Mouse (Mus musculus) midbrain, postnatal 0 days (tissue): ENCODE results near the gene Psmd2. TPM values are rescaled to one million over a fixed set of nuclear protein-coding genes. Genes with fewer than 3 reads are reported as not detected.

ENCODE experiments used
- ATAC-seq: fragments of 200-750 bp; cut with Nextera tagmentation; 2 replicates; pipeline ENCODE4 v1.8.0; 2017; ENCODE audit warnings: moderate number of reproducible peaks, mild to moderate bottlenecking, moderate TSS enrichment, moderate library complexity; ENCODE audit not compliant: low FRiP score
- DNase-seq: peaks from one replicate; pipeline ENCODE4 v3.0.0-alpha.2; 2015; ENCODE audit warnings: low spot score
- H3K27ac ChIP-seq: fragments of 300-500 bp; sonication (generic); 2 replicates; pipeline ENCODE4 v1.5.1; 2014; ENCODE audit warnings: low read depth, mild to moderate bottlenecking, low read length, mixed read lengths
- H3K27me3 ChIP-seq: fragments of 300-500 bp; sonication (generic); 2 replicates; pipeline ENCODE4 v1.6.1; 2014; ENCODE audit warnings: low read length, control low read depth, mixed read lengths; ENCODE audit not compliant: insufficient read depth
- H3K36me3 ChIP-seq: fragments of 300-500 bp; sonication (generic); 2 replicates; pipeline ENCODE4 v1.6.1; 2014; ENCODE audit warnings: low read length, control low read depth, mixed read lengths; ENCODE audit not compliant: insufficient read depth
- H3K4me1 ChIP-seq: fragments of 300-500 bp; sonication (generic); 2 replicates; pipeline ENCODE4 v1.6.1; 2014; ENCODE audit warnings: mild to moderate bottlenecking, control low read depth, antibody characterized with exemption, low read length, mixed read lengths; ENCODE audit not compliant: insufficient read depth
- H3K4me2 ChIP-seq: fragments of 300-500 bp; sonication (generic); 2 replicates; pipeline ENCODE4 v1.6.1; 2014; ENCODE audit warnings: low read depth, mild to moderate bottlenecking, low read length, mixed read lengths; ENCODE audit not compliant: poor library complexity, severe bottlenecking
- H3K4me3 ChIP-seq: fragments of 300-500 bp; sonication (generic); 2 replicates; pipeline ENCODE4 v1.5.1; 2014; ENCODE audit warnings: low read depth, mild to moderate bottlenecking, low read length, moderate library complexity
- H3K9ac ChIP-seq: fragments of 300-500 bp; sonication (generic); replicated peaks from 2 replicates; pipeline ENCODE4 v1.6.1; 2014; ENCODE audit warnings: mild to moderate bottlenecking, low read length, moderate library complexity, mixed read lengths; ENCODE audit not compliant: poor library complexity, severe bottlenecking
- H3K9me3 ChIP-seq: fragments of 300-500 bp; sonication (generic); 2 replicates; pipeline ENCODE4 v1.6.1; 2016; ENCODE audit warnings: low read length, control low read depth
- CTCF ChIP-seq: IDR thresholded peaks from 2 replicates; pipeline ENCODE4 v1.5.1; 2016; ENCODE audit warnings: antibody characterized with exemption, mild to moderate bottlenecking
- WGBS: fragments of 180-500 bp; shearing (Covaris S2); extraction: QIAGEN DNeasy Blood & Tissue Kit; methylation state at CpG from one replicate; pipeline ENCODE4 v1.1.7; 2014; 5-methylcytosine and 5-hydroxymethylcytosine counted together
- polyA plus RNA-seq: library from polyadenylated mRNA; unstranded; fragments of >200 nt; fragmentation: Nextera tagmentation; extraction: Ambion mirVana; gene quantifications from 2 replicates; pipeline ENCODE4 v1.2.1, GENCODE M21; 2015
- total RNA-seq: library from RNA; depleted of rRNA; stranded (reverse); fragments of >200 nt; gene quantifications from 2 replicates; pipeline ENCODE4 v1.2.3, GENCODE M21; 2014

The Psmd2 gene
- total and polyA plus RNA-seq, 2 experiments from 2014 or later = 201 to 316 TPM

GRCm38 (mm10) chr16:20676702-20677101 is 25.2 kb downstream of the Psmd2 start:
- Histone ChIP-seq H3K27me3 (no peaks in the 10 kb centered on the region), H3K36me3 (peaks cover 59% of the 10 kb centered on the region), H3K4me1 (peaks cover 8% of the 10 kb centered on the region), H3K4me2 (no peak overlapping the region), H3K27ac (no peak overlapping the region), H3K9me3 (no peaks in the 10 kb centered on the region), H3K9ac (no peak overlapping the region), H3K4me3 (no peak overlapping the region)
- peak; percentile 49 for TF ChIP-seq CTCF
- 89% methylated on average over 4 of the region's 4 CpGs for WGBS
- DNase-seq = no peak
- ATAC-seq = no peak

- 91% methylated on average over 5 of the region's 5 CpGs for WGBS
- Histone ChIP-seq H3K4me2 (no peak overlapping the region), H3K4me3 (no peak overlapping the region), H3K9ac (no peak overlapping the region), H3K9me3 (no peaks in the 10 kb centered on the region), H3K36me3 (peaks cover 66% of the 10 kb centered on the region), H3K4me1 (peaks cover 8% of the 10 kb centered on the region), H3K27me3 (no peaks in the 10 kb centered on the region), H3K27ac (no peak overlapping the region)
- ATAC-seq (no peak), DNase-seq (no peak)
- TF ChIP-seq CTCF = no peak
Measured at GRCm38 (mm10) chr16:20677380-20677779, 25.9 kb downstream of the Psmd2 start.

GRCm38 (mm10) chr16:20677974-20678675 is 26.7 kb downstream of the Psmd2 start:
- Histone ChIP-seq H3K4me1 (peaks cover 8% of the 10 kb centered on the region), H3K4me2 (no peak overlapping the region), H3K36me3 (peaks cover 73% of the 10 kb centered on the region), H3K27ac (no peak overlapping the region), H3K27me3 (no peaks in the 10 kb centered on the region), H3K4me3 (no peak overlapping the region), H3K9ac (no peak overlapping the region), H3K9me3 (no peaks in the 10 kb centered on the region)
- ATAC-seq (no peak), DNase-seq (peak; percentile 58)
- TF ChIP-seq CTCF = no peak
- 78% methylated on average over 9 of the region's 10 CpGs for WGBS

- H3K27me3 ChIP-seq = no peaks in the 10 kb centered on the region
- peaks cover 49% of the 10 kb centered on the region for H3K36me3 ChIP-seq
Measured at GRCm38 (mm10) chr16:20690774-20691173, 39.3 kb downstream of the Psmd2 start.

GRCm38 (mm10) chr16:20691617-20692016 is 40.2 kb downstream of the Psmd2 start:
- Histone ChIP-seq H3K9ac (no peak overlapping the region), H3K9me3 (no peaks in the 10 kb centered on the region), H3K4me3 (no peak overlapping the region), H3K4me1 (peaks cover 12% of the 10 kb centered on the region; the same call in 1 of the 2 replicates), H3K4me2 (no peak overlapping the region), H3K27me3 (no peaks in the 10 kb centered on the region), H3K36me3 (peaks cover 40% of the 10 kb centered on the region), H3K27ac (no peak overlapping the region)
- ATAC-seq (no peak), DNase-seq (no peak)
- no peak for TF ChIP-seq CTCF
- WGBS = 79% methylated on average over 1 of the region's 1 CpGs

More at GRCm38 (mm10) chr16:20690774-20691173, 39.3 kb downstream of the Psmd2 start:
- no peak overlapping the region for H3K9ac ChIP-seq
- H3K4me2 ChIP-seq = no peak overlapping the region
- H3K9me3 ChIP-seq = no peaks in the 10 kb centered on the region
- H3K27ac ChIP-seq = no peak overlapping the region
- H3K4me1 ChIP-seq = peaks cover 9% of the 10 kb centered on the region; the same call in 1 of the 2 replicates
- DNase-seq (no peak), ATAC-seq (no peak)
- WGBS = 91% methylated on average over 3 of the region's 3 CpGs
- TF ChIP-seq CTCF = no peak
- no peak overlapping the region for H3K4me3 ChIP-seq

- Histone ChIP-seq H3K4me3 (peak overlapping the region; percentile 70; the same call in 1 of the 2 replicates), H3K36me3 (peaks cover 33% of the 10 kb centered on the region), H3K27ac (peak overlapping the region; percentile 97), H3K27me3 (no peaks in the 10 kb centered on the region), H3K4me1 (peaks cover 12% of the 10 kb centered on the region; the same call in 1 of the 2 replicates), H3K9me3 (no peaks in the 10 kb centered on the region), H3K9ac (peak overlapping the region; percentile 98; the same call in 1 of the 2 replicates), H3K4me2 (peak overlapping the region; percentile 83; the same call in 1 of the 2 replicates)
- TF ChIP-seq CTCF = no peak
- ATAC-seq (no peak), DNase-seq (no peak)
- 37% methylated on average over 16 of the region's 16 CpGs for WGBS
Measured at GRCm38 (mm10) chr16:20692241-20692965, 41.0 kb downstream of the Psmd2 start.
